In genomic region chr11:120530085-120530964, GRCm38 (mm10) we compare ENCODE assay signal across 9 mouse cellular contexts. TPM values are rescaled to one million over a fixed set of nuclear protein-coding genes. Genes with fewer than 3 reads are reported as not detected.
DNase-seq lines count a peak whose midpoint lies in the region; ATAC-seq and TF ChIP-seq lines count a peak whose summit lies in the region.
"Had no signal": no experiment of that assay in that cellular context is flagged by ENCODE, and none has a peak within 500 bp of the region (broad histone marks: within the 10 kb centered on the region; RNA-seq: fewer than 3 reads in every experiment).

Gene Gcgr, plus strand, starts transcription at chr11:120530699.

- no peak for TF ChIP-seq CTCF in liver, adult 2 months (IDR thresholded peaks at IDR 0.05; ENCODE audit: low read depth, low read length)

- peak within 1 kb of the TSS; percentile 94 for H3K4me3 ChIP-seq in liver, adult 2 months (ENCODE audit: insufficient read depth, low read depth, low read length)
- H3K4me3 ChIP-seq in forebrain, embryonic 12.5 days (replicated peaks) = peak within 1 kb of the TSS; percentile 38
- peak within 1 kb of the TSS; percentile 30 for H3K4me3 ChIP-seq in neural tube, embryonic 12.5 days

- no peaks in the 10 kb centered on the region for H3K9me3 ChIP-seq in forebrain, embryonic 12.5 days
- no peaks in the 10 kb centered on the region for H3K9me3 ChIP-seq in neural tube, embryonic 12.5 days

- peaks cover 33% of the 10 kb centered on the region for H3K4me1 ChIP-seq in liver, adult 2 months (ENCODE audit: control insufficient read depth, insufficient read depth, low read length)
- H3K4me1 ChIP-seq in forebrain, embryonic 12.5 days = peaks cover 8% of the 10 kb centered on the region
- peaks cover 11% of the 10 kb centered on the region for H3K4me1 ChIP-seq in neural tube, embryonic 12.5 days

- ATAC-seq in forebrain, embryonic 12.5 days (ENCODE audit: low FRiP score) = no peak; the same call in 1 of the 2 replicates
- no peak for ATAC-seq in neural tube, embryonic 12.5 days (ENCODE audit: low FRiP score, low read depth)
- ATAC-seq in cerebellum, adult (ENCODE audit: insufficient number of reproducible peaks, low FRiP score, low TSS enrichment) = no peak
- no peak for ATAC-seq in CD4-positive, CD25-positive, alpha-beta regulatory T cell, adult 4 months

- H3K36me3 ChIP-seq in liver, adult 2 months (ENCODE audit: control insufficient read depth, insufficient read depth, low read length) = peaks cover 2% of the 10 kb centered on the region; the same call in 1 of the 2 replicates
- no peaks in the 10 kb centered on the region for H3K36me3 ChIP-seq in forebrain, embryonic 12.5 days (replicated peaks)
- H3K36me3 ChIP-seq in neural tube, embryonic 12.5 days = no peaks in the 10 kb centered on the region

- peak within 1 kb of the TSS; percentile 98 for H3K9ac ChIP-seq in liver, adult 2 months (ENCODE audit: low read depth, low read length)
- H3K9ac ChIP-seq in forebrain, embryonic 12.5 days = peak within 1 kb of the TSS; percentile 50
- peak within 1 kb of the TSS; percentile 50 for H3K9ac ChIP-seq in neural tube, embryonic 12.5 days

- no peaks in the 10 kb centered on the region for H3K27me3 ChIP-seq in liver, adult 2 months (ENCODE audit: control insufficient read depth, insufficient read depth, low read length)
- peaks cover 77% of the 10 kb centered on the region for H3K27me3 ChIP-seq in forebrain, embryonic 12.5 days
- peaks cover 79% of the 10 kb centered on the region for H3K27me3 ChIP-seq in neural tube, embryonic 12.5 days (replicated peaks)

- DNase-seq in liver, adult 2 months (ENCODE audit: extremely low read depth, low read depth, low spot score) = peak; percentile 71
- no peak for DNase-seq in liver
- DNase-seq in kidney, postnatal 4 days = peak; percentile 46 to 60
- DNase-seq in thymus, adult 18-20 months = no peak

- 0 out of 2 replicates have a peak, but pooled peaks have one; percentile 15 for TF ChIP-seq POLR2A in liver, adult 2 months (IDR thresholded peaks at IDR 0.05; ENCODE audit: extremely low read depth, insufficient read depth, low read length)

- H3K79me2 ChIP-seq in liver, adult 2 months (ENCODE audit: control insufficient read depth, insufficient read depth, low read length) = peaks cover 23% of the 10 kb centered on the region; the same call in 1 of the 2 replicates

- peak within 1 kb of the TSS; percentile 57 for H3K4me2 ChIP-seq in forebrain, embryonic 12.5 days
- peak within 1 kb of the TSS; percentile 70 for H3K4me2 ChIP-seq in neural tube, embryonic 12.5 days (replicated peaks)

- peak within 1 kb of the TSS; percentile 99 for H3K27ac ChIP-seq in liver, adult 2 months (replicated peaks; ENCODE audit: insufficient read depth, low read depth, low read length)
- H3K27ac ChIP-seq in forebrain, embryonic 12.5 days = no peak within 1 kb of the TSS
- H3K27ac ChIP-seq in neural tube, embryonic 12.5 days = no peak within 1 kb of the TSS
- H3K27ac ChIP-seq: macrophage had no signal

- WGBS in liver, adult 2 months = 6% methylated on average over 59 of the region's 62 CpGs
- 7% methylated on average over 59 of the region's 62 CpGs for WGBS in forebrain, embryonic 12.5 days
- WGBS in neural tube, embryonic 12.5 days = 8% methylated on average over 59 of the region's 62 CpGs

RNA-seq across cellular contexts. Expression of gene Gcgr, which starts in this region (rescaled TPM):
- 135 and 143 TPM in 2 replicates for total RNA-seq in liver, adult 2 months (2014; rRNA removed)
- polyA plus RNA-seq in liver, adult 2 months (2012; rRNA removed) = 542 and 561 TPM in 2 replicates
- polyA plus RNA-seq in forebrain, embryonic 12.5 days (2016; fragmentation: Nextera tagmentation; extraction: Ambion mirVana) = 0.09 TPM in 1 of 2 replicates, not detected in the other
- 0.13 and 0.22 TPM in 2 replicates for polyA plus RNA-seq in neural tube, embryonic 12.5 days (2016; fragmentation: Nextera tagmentation; extraction: Ambion mirVana)
- polyA plus RNA-seq in CD4-positive, CD25-positive, alpha-beta regulatory T cell, adult 4 months (2017; shearing (Covaris generic)) = not detected

Comparison
In these comparisons a context has a peak if more than half of its experiments do, and no peak if none do; other contexts are left out.
1. RNA of gene Gcgr (polyA plus RNA-seq): 542 to 561 TPM in liver, adult 2 months; 0.13 to 0.22 TPM in neural tube, embryonic 12.5 days, 0.09 TPM in forebrain, embryonic 12.5 days and not detected in CD4-positive, CD25-positive, alpha-beta regulatory T cell, adult 4 months; every median in the first group is over 100 times any median in the second.
2. DNase-seq: peak in liver, adult 2 months (single experiment) and kidney, postnatal 4 days (2 of 2); none in liver (single experiment) and thymus, adult 18-20 months (0 of 2).
3. H3K4me3 ChIP-seq: peak in every context shown above with its lines; median percentile 94 in liver, adult 2 months; 38 in forebrain, embryonic 12.5 days; 30 in neural tube, embryonic 12.5 days.
4. Peak in every context shown above with its lines, with median percentiles within 50 percentile points of each other: H3K9ac ChIP-seq.